Mouse (Mus musculus): Measurements from ENCODE around the gene Ptgs1.

- no peak for TF ChIP-seq POLR2A (IDR thresholded peaks at IDR 0.05; ENCODE audit: insufficient read length, low read depth)
- TF ChIP-seq CEBPB (IDR thresholded peaks at IDR 0.05; ENCODE audit: insufficient read depth, poor library complexity, severe bottlenecking) = no peak
- TF ChIP-seq MYOD1 (IDR thresholded peaks at IDR 0.05; ENCODE audit: control insufficient read depth in 1 of 3, insufficient read length in 2 of 3, low read depth in 2 of 3) = no peak
- no peak for TF ChIP-seq TCF12 (IDR thresholded peaks at IDR 0.05; ENCODE audit: insufficient read depth, poor library complexity, severe bottlenecking)
- TF ChIP-seq MAX (IDR thresholded peaks at IDR 0.05; ENCODE audit: low read depth) = no peak
- no peak for TF ChIP-seq E2F4 (IDR thresholded peaks at IDR 0.05; ENCODE audit: insufficient read depth)
- TF ChIP-seq MYOG (IDR thresholded peaks at IDR 0.05; ENCODE audit: control insufficient read depth in 1 of 3, insufficient read depth in 1 of 3, insufficient read length in 2 of 3, low read depth in 2 of 3) = no peak
- TF ChIP-seq USF1 (IDR thresholded peaks at IDR 0.05; ENCODE audit: low read depth) = no peak
- no peak for TF ChIP-seq REST (IDR thresholded peaks at IDR 0.05; ENCODE audit: insufficient read depth, insufficient read length)
- no peak for TF ChIP-seq SRF (IDR thresholded peaks at IDR 0.05; ENCODE audit: control insufficient read depth, insufficient read length, low read depth)
- no peak for TF ChIP-seq TCF3 (IDR thresholded peaks at IDR 0.05; ENCODE audit: insufficient read length, low read depth)
- TF ChIP-seq POLR2AphosphoS2 (IDR thresholded peaks at IDR 0.05; ENCODE audit: insufficient read length, low read depth) = no peak
Measured at GRCm38 (mm10) chr2:36238951-36239350, 8.7 kb downstream of the Ptgs1 start.
